Mouse (Mus musculus) adrenal gland, postnatal 10 days (tissue): ENCODE data around the gene Src. TPM values are rescaled to one million over a fixed set of nuclear protein-coding genes. Genes with fewer than 3 reads are reported as not detected.
"Not testable (repeated sequence)": the region's sequence is repeated elsewhere in the genome, so short reads cannot be mapped to it uniquely, and the experiment has no call there.

Experiments used
- DNase-seq: peaks from one replicate; pipeline ENCODE4 v3.0.0; 2021; ENCODE audit warnings: mixed read lengths
- long read RNA-seq, 2 experiments: library from polyadenylated mRNA; stranded (forward); transcript quantifications; one replicate each; pipeline ENCODE4 v2.0.0; 2021
- total RNA-seq, 2 experiments: library from RNA; stranded (reverse); gene quantifications; 2 replicates each; pipeline ENCODE4 v1.2.3; 2021

Gene Src
- total RNA-seq: 10 to 100 TPM; 18.9 to 21.8 TPM
- long read RNA-seq, experiment 1, partial matches to known transcripts: 0 of 7 reads
- long read RNA-seq, experiment 1, other reads (novel, unspliced or antisense): 7 of 7 reads
- long read RNA-seq, experiment 2, partial matches to known transcripts: 0 of 3 reads
- long read RNA-seq, experiment 2, other reads (novel, unspliced or antisense): 1 of 3 reads

DNA sequence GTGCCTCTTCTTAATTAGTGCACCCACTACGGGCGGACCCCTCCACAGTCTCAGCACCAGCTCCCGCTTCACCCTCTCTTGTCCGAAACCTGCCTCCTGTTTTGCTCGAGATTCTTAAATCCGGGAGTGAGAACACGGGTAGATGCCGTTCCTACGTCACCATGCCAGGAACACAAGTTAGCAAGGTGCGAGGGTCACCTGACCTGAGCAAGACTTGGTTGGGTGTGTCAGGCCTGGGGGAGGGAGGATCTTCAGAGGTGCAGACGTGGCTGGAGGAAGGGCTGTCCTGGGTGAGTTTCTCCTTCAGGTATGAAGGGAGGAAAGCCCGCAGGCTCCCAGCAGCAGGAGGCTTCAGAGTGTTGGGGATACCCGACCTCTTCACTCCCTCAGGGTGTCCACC is at the start of gene Src:
TSS of gene Src (plus strand) at position 239 of the 400 bp plus-strand sequence.
- no peak for DNase-seq

DNA sequence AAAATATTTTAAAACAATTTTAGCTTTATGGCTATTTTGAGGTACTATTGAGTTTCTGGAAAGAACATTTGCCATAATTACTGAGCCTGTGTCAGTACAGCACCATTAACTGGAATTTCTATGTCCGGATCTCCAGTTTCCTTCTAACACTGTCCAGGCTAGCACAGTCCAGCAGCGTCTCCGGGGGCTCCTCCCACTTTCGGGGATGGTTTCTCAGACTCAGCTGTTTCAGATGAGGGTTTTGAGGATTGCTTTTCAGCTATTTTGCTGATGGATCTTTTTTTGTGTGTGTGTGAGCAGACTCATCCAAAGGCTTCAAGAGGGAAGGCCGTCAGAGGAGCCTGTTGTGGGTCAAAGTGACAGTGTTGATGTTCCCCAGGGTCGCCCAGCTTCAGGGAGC is 46.5 kb upstream of the Src start:
- DNase-seq: no peak

DNA sequence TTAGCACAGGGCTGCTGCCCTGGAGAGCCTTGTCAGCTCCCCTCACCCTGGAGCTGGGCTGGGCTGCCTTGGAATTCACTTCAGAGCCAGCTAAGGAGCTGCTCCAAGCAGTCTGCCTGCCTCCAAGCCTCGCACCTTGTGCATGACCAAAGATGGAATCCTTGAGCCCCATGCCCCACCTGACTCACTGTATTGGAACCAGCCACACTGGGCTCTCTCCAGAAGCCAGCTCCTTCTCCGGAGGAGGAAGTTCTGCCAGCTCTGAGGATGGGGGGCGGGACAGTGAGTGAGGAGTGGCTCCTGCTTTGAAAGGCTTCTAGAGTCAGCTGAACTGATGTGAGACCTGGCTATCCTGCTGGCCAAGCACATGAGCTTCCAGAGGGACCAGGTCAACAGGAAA is 44.6 kb upstream of the Src start:
- no peak for DNase-seq

DNA sequence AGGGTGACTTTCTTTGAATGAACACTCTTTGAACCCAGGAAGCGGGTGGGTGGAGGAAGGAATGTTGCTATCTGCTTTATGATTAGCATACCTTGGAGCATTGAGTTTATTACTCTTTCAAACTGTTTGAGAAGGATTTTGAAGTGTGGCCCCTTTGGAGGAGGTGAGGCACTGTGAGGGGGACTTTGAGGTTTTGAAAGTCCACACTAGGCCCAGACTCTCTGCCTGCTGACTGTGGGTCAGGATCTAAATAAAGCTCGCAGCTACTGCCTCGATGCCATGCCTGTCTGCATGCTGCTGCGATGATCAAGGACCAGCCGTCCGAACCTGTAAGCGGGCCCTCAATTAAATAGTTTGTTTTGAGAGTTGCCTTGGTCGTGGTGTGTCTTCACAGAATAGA is 43.2 kb upstream of the Src start:
- no peak for DNase-seq

DNA sequence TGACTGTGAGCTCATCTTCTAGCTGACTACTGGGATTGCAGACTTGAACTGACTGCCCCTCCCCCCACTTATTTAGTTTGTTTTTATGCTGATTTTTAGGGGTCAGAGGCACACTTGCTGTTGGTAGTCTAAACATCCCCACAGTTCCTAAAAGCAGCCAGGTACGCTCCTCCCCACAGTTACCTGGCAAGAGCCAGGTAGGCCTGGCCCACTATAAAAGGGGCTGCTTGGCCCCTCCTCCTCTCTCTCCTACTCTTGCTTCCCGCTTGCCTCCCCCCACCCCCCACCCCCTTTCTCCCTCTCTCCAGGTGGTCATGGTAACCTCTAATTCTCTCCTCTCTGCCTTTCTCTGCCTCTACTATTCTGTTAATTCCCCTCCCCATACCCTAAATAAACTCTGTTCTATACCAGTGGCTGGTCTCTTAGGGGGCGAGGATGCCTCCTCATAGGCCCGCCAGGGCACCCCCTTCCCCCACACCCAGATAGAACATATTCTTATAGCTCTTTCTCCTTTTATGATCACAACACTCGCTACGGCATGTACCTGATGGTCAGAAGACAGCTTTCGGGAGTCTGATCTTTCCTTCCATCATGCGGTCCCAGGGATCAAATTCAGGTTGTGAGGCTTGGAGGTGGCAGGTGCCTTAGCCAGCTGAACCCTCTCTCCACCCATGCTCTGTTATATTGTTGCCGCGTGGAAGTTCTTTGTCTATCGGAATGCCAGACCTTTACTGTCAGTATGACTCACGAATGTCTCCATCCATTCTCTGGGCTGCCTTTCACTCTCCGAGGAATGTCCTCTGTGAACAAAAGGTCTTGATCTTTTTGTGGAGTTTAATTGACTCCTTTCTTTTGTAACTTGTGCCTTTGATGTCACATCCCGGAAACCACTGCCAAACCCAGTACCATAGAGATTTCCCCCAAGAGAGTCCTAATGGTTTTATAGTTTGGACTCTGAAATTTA is 42.2 kb upstream of the Src start:
- peak; percentile 22 for DNase-seq

DNA sequence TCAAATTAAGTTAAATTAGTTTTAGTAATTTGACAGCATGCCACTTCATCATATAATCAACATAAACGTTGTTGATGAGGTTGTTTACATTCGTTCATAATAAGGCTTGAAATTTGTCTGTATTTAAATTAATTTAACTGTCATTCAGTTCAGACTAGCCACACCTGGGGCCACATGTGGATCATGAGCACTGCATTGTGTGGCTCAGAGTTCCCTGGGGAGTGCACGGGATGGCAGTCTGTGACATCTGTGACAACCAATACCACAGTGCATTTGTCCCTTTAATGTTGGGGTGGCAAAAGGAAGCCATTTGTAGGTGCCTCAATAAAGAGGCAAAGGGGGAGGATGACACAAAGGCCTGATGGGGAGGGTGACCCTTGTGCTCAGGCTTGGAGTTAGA is 41.2 kb upstream of the Src start:
- DNase-seq: no peak

DNA sequence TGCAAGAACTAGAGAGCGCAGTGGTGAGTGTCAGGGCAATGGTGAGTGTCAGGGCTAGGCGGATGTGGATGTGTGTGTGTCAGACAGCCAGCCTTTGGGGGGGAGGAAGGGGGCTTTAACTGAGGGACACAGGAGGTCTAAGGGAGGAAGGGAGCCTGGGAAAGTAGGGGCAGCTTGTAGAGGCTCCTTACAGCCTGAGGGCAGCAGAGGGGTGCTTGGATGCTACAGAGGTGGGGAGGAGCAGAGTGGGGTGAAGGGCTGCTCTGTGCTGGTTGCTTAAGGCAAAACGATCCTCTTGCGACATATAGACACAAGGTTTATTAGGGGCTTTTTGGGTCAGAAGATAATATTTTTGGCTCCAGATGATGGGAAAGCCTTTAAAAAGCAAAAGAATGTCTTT is 33.4 kb upstream of the Src start:
- DNase-seq: no peak

DNA sequence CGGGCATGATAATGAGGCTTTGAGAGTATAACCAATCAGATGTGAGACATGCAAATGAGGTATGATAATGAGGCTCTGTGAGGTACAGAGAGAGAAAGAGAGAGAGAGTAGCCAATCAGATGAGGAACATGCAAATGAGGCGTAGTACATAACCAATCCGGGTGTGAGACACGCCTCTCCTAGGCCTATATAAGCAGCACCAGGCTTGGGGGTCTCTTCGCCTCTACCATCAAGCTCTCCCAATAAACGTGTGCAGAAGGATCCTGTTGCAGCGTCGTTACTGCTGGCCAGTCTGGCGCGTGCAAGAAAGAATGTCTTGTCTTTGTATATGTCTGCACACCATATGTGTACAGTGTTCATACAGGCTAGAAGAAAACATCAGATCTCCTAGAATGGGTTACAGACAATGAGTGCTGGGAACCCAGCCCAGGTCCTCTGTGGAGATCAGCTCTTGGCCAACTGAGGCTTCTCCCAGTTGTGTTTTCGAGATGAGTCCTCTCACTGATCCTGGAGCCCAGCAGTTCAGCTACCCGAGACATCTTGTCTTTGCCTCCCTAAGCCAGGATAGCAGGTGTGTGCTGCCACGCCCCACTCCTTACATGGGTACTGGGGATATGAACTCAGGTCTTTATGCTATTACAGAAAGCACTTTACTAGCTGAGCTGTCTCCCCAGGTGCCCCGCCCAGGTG is 29.2 kb upstream of the Src start:
- DNase-seq: not testable (repeated sequence)

DNA sequence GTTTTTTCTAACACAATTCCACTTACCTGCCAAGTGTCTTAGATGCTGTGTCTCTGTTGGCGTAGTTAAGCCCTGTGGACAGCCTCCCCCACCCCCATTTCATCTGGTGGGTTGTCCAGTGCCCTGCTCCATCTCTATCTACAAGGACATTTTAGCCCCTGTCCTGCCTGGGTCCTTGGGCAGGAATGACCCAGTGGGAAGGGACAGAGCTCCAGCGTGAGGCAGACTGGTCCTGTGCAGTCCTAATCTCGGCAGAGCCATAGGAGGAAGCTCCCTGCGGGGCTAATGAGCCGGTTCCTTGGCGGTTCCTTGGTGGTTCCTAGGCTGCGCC is 28.7 kb upstream of the Src start:
- no peak for DNase-seq

DNA sequence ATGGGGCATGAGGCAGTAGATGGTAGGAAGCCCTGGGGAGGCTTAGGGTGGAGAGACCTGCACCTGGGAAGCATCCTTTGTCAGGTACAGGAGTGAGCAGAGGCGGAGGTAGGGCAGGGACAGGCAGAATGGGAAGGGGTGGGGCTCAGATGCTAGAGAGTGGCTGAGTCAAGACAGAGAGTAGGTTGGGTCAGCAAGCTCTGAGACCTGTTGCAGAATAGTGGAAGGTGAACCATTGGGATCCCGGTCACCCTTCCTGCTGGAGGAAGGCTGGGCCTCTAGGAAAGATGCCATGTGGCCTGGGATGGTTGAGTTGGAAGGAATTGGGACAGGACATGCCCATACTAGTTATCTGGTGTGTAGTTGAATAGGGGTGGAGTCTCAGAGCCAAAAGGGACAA is 25.9 kb upstream of the Src start:
- no peak for DNase-seq

DNA sequence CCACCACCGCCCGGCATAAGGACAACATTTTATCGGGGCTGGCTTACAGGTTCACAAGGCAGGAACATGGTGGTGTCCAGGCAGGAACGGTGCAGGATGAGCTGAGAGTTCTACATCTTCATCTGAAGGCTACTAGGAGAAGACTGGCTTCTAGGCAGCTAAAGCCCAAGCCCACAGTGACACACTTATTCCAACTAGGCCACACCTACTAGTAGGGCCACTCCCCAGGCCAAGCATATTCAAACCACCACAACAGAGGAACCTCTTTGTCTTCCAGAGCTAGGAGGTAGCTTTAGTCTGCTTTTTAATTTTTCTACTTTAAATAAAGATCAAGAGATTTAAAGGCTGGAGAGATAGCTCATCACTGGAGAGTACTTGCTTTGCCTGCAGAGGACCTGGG is 24.7 kb upstream of the Src start:
- no peak for DNase-seq

DNA sequence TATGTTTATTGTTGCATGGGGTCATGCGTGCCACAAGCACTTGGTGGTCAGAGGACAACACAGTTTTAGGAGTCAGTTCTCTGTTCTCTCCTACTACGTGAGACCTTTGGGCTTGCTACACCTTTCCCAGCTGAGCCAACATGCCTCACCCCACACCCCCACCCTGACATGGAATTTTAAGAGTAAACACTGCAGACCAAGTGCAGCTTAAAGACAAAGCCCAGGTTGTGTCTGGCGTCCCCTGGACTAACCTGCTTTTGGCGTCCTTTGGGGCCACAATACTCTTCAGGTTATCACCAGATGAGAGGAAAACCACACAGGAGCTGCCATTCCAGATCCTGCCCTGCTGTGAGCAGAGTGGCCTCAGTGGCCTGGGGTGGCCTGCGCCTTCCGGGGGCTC is 23.4 kb upstream of the Src start:
- DNase-seq: no peak

DNA sequence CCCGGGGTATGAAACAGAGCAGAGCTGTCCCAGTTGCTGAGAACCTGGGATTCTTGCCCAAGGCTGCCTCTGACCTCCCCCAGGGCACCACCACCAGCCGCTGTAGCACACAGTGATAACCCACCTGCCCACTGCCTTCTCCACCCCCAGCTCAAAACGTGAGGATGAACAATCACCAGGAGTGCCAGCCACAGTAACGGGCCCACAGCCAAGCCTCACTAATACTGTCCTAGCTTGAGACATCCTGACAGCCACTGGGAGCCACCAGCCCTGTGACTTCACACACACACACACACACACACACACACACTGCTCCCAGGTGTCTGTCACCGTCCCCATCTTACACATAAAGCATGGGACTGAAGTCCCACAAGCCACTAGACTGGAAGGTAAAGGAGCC is 22.9 kb upstream of the Src start:
- no peak for DNase-seq

DNA sequence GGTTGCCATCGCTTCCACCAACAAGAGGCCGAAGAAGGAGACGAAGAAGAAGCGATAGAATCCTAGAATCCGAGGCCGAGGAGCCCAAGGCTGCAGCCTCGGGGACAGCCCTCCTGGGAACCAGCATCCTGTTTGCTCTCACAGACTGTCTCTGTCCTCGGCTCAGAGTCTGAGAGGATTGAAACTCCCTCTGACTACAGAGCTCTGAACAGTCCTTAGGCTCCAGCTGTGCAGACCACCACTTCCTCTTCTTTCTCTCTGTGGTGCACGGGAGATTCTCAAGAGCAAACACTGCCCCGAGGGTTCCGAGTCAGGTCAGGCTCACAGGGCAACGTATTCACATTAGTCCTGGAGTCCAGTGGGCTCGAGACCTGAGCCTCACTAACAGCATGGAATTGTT is 22.3 kb upstream of the Src start:
- DNase-seq: no peak

DNA sequence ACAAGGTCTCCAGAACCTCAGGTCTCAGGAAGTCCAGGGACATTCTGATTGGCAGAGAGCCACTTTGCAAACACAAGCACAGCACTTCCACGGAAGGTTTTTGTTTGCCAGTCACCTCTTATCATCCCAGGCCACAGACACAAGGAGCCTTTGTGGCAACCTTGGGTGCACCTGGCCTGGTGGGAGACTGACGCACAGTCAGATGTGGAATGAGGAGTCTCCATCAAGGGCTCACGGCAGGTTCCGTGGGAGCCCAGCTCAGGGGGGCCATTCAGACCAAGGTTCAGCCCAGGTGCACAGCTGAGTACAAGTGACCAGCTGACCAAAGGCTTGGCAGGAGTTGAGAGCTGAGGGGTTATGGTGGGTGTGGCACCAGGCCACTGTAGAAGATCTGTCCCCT is 20.9 kb upstream of the Src start:
- DNase-seq: no peak

DNA sequence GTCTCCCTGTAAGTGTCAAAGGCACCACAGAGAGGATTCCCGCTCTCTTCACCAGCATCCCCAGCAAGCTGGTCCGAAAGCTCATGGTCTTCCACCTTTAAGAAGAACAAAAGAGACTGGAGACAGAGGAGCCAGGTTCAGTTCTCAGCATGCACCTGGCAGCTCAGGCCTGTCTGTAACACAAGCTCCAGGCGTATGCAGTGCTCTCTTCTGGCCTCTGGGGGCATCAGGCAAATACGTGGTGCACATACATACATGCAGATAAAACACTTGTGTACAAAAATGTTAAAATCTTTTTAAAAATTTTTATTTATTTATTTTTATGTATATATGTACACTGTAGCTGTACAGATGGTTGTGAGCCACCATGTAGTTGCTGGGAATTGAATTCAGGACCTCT is 19.7 kb upstream of the Src start:
- DNase-seq: no peak

DNA sequence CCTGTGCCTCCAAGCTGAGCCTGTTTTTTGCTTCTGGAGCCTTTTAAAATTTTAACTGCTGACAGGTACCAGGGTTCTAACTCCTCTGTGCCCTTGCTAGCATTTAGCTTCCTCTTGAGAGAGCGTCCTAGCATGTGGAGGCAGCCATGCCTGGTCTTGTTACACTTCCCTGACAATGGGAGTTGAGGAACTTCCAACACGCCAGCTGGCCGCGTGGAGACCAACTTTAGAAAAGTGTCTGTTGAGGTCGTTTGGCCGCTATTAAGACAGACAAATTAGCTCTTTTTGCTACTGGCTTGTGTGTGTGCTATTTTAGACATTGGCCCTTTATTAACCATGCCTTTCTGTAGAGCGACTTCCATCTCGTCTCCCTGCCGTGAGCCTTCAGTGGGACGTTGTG is 18.4 kb upstream of the Src start:
- no peak for DNase-seq

DNA sequence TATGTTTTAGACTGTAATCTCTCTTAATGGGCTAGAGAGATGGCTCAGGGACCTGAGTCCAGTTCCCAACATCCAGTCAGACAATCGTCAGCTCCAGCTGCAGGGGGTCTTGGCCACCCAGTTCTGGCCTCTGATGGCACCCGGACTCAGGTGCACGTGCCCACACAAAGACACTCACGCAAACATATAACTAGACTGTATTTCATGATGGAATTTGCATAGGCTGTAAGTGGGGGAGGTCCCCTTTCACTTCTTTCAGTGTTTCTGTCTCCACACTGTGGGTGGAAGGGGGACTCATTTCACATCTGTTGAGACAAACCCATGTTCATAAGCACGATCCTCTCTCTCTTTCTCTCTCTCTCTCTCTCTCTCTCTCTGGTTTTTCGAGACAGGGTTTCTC is 17.8 kb upstream of the Src start:
- no peak for DNase-seq

DNA sequence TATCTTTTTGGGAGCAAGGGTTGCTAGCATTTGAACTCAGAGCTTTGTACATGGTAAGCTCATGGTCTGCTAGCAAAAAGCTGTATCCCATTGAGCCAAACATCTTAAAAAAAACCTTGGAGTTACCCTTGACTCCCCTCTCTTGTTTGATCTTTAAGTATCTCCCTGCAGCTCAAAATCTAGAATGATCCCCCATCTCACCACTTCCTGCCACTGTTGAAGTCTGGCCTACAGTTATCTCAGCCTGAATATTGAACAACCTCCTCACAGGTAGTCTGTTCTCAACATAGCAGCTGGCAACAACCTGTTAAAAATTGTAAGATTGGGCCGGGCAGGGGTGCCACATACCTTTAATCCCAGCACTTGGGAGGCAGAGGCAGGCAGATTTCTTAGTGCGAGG is 17.0 kb upstream of the Src start:
- no peak for DNase-seq

DNA sequence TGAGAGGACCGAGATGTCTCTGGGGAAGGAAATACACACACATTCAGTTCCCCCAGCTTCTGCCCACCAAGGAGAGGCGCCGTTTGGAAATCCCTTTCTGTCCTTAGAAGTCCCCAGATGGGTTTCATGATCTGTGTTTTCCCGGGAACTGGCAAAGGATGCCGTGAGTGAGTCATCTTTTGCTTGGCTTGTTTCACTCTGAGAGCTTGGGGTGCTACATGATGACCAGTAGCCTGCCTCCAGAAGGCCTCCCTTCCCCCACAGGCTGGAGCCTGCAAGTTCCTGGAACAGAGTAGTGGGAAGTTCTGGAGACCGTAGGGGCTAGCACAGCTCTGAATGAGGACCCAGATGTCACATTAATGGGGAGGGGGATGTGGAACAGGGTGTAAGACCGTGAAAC is 10.6 kb upstream of the Src start:
- peak; percentile 55 for DNase-seq

DNA sequence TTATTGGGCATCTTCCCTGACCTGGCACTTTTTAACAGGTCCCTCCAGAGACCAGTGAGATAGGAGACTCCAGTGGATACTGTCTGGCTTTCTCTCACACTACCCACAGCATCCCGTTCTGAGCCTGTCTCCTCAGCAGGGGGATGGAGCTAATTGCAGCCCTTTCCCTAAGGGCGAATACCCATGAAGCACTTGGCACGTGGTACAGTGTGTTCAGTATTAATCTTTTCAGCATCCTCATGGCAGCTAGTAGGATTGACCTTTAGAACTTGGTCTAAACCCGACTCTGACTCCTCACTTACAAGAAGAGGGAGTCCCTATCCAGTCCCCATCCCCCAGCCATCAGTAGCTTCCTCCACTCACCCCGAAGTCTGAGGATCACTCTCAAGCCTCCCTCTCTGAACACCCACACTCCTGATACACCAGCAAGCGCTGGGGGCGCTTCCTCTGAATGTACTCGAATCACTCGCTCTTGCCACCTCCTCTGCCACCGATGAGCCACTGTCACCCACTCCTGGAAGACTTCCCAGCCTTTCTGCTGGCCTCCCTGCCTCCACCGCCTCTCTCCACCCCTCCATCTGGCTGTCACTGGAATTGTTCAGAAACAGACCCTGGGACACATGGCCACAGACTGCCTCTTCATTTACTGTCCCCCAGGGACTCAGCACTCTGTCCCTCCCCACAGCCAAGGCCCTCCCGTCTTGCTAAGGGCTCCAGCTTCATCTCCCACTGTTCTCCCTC is 8.3 kb upstream of the Src start:
- DNase-seq: no peak

DNA sequence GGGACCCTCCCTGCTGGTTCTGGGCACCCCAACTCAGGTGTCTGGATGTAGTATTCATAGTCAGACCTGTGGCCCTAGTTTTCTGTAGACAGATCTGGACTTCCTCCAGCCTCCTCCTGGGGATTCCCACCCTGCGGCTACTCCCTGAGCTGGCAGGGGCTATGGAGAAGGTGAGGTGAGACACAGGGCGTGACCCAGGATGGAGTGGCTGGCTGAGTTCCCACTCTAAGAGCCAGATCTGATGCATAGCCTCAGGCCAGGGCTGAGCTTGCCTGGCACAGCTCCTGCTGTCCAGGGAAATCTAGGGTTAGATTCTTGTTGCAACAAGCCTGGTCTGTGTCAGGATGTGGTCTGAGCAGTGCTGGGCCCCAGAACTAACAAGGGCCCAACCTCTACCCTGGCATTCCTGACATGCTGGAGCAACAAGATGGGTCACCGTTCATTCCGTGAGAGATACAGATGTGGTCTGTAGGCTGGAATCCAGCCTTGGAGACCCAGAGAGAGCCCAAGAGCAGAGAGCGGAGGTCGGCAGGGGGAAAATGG is 7.0 kb upstream of the Src start:
- no peak for DNase-seq

DNA sequence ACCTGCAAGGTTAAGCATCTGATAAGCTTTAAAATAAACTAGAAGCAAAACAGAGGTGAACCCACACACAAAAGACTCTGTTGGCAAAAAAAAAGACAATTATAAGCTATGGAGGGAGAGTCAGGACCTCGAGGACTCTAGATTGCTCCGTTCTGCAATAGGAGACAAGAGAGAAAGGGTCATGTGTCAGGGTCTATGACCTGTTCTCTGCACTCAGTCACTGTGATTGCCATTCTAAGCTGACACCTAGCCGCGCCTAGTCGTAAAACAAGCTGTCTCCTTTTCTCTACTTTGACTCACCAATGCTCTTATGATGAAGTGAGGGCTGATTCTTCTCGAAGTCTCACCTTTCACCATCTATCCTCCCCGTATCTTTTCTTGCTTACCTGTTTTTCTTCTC is 5.7 kb upstream of the Src start:
- DNase-seq: no peak
